Mouse (Mus musculus) heart, postnatal 0 days (tissue): ENCODE results near the gene Tmem82. TPM values are rescaled to one million over a fixed set of nuclear protein-coding genes. Genes with fewer than 3 reads are reported as not detected.
A peak's percentile ranks its signal among the peaks of the same experiment; 100 is the strongest.

Experiments
- ATAC-seq: fragments of 200-750 bp; cut with Nextera tagmentation; 2 replicates; pipeline ENCODE4 v1.8.0; 2017; ENCODE audit warnings: low read depth, moderate number of reproducible peaks, moderate library complexity; ENCODE audit not compliant: insufficient read depth
- DNase-seq: peaks from one replicate; pipeline ENCODE4 v3.0.0-alpha.2; 2016; ENCODE audit warnings: low spot score
- H3K27ac ChIP-seq: fragments of 300-500 bp; sonication (generic); 2 replicates; pipeline ENCODE4 v1.5.1; 2014; ENCODE audit warnings: low read depth, mild to moderate bottlenecking
- H3K27me3 ChIP-seq: fragments of 300-500 bp; sonication (generic); 2 replicates; pipeline ENCODE4 v1.6.1; 2014; ENCODE audit warnings: low read length, mixed read lengths; ENCODE audit not compliant: control insufficient read depth, insufficient read depth
- H3K36me3 ChIP-seq: fragments of 300-500 bp; sonication (generic); replicated peaks from 2 replicates; pipeline ENCODE4 v1.6.1; 2014; ENCODE audit warnings: low read length, mixed read lengths; ENCODE audit not compliant: control insufficient read depth, insufficient read depth
- H3K4me1 ChIP-seq: fragments of 300-500 bp; sonication (generic); 2 replicates; pipeline ENCODE4 v1.6.1; 2014; ENCODE audit warnings: antibody characterized with exemption; ENCODE audit not compliant: control insufficient read depth, insufficient read depth
- H3K4me2 ChIP-seq: fragments of 300-500 bp; sonication (generic); 2 replicates; pipeline ENCODE4 v1.6.1; 2014; ENCODE audit warnings: low read depth, mild to moderate bottlenecking, low read length, moderate library complexity
- H3K4me3 ChIP-seq: fragments of 300-500 bp; sonication (generic); 2 replicates; pipeline ENCODE4 v1.5.1; 2014; ENCODE audit warnings: low read depth, low read length
- H3K9ac ChIP-seq: fragments of 300-500 bp; sonication (generic); replicated peaks from 2 replicates; pipeline ENCODE4 v1.6.1; 2014; ENCODE audit warnings: low read depth, low read length, mixed read lengths
- H3K9me3 ChIP-seq: fragments of 300-500 bp; sonication (generic); replicated peaks from 2 replicates; pipeline ENCODE4 v1.6.1; 2016; ENCODE audit warnings: low read length; ENCODE audit not compliant: control insufficient read depth
- CTCF ChIP-seq: IDR thresholded peaks from 2 replicates; pipeline ENCODE4 v1.5.1; 2016; ENCODE audit warnings: antibody characterized with exemption, control low read depth, low read depth
- EP300 ChIP-seq: IDR thresholded peaks from 2 replicates; pipeline ENCODE4 v1.6.1; 2016; ENCODE audit warnings: antibody characterized with exemption, low read depth
- WGBS: fragments of 180-500 bp; shearing (Covaris S2); extraction: QIAGEN DNeasy Blood & Tissue Kit; methylation state at CpG from one replicate; pipeline ENCODE4 v1.1.7; 2014; 5-methylcytosine and 5-hydroxymethylcytosine counted together
- polyA plus RNA-seq: library from polyadenylated mRNA; unstranded; fragments of >200 nt; fragmentation: Nextera tagmentation; extraction: Ambion mirVana; gene quantifications from 2 replicates; pipeline ENCODE4 v1.2.1, GENCODE M21; 2015
- total RNA-seq: library from RNA; depleted of rRNA; stranded (reverse); fragments of >200 nt; gene quantifications from 2 replicates; pipeline ENCODE4 v1.2.3, GENCODE M21; 2014; ENCODE audit warnings: low replicate concordance; rRNA removed

The Tmem82 gene
- total RNA-seq (0.89 and 6.1 TPM in 2 replicates), polyA plus RNA-seq (6.8 and 7.3 TPM in 2 replicates)

- TF ChIP-seq CTCF, result peak; percentile 79
- no peak for TF ChIP-seq EP300
- Histone ChIP-seq H3K4me1 (peaks cover 20% of the 10 kb centered on the region), H3K27ac (peak within 1 kb of the TSS; percentile 54), H3K9me3 (no peaks in the 10 kb centered on the region), H3K27me3 (no peaks in the 10 kb centered on the region), H3K36me3 (no peaks in the 10 kb centered on the region), H3K9ac (peak within 1 kb of the TSS; percentile 39; the same call in 1 of the 2 replicates), H3K4me3 (peak within 1 kb of the TSS; percentile 35), H3K4me2 (peak within 1 kb of the TSS; percentile 62)
- WGBS, result 22% methylated on average over 20 of the region's 20 CpGs
- ATAC-seq (peak; percentile 11), DNase-seq (peak; percentile 54)
These were observed at the start of gene Tmem82 for GRCm38 (mm10) chr4:141618565-141619243. TSS of gene Tmem82 (minus strand) at chr4:141618633.

- Histone ChIP-seq H3K4me3 (peak within 1 kb of the TSS; percentile 86), H3K36me3 (peaks cover 13% of the 10 kb centered on the region), H3K9ac (peak within 1 kb of the TSS; percentile 91), H3K4me2 (peak within 1 kb of the TSS; percentile 87), H3K4me1 (peaks cover 14% of the 10 kb centered on the region; the same call in 1 of the 2 replicates), H3K27ac (peak within 1 kb of the TSS; percentile 93), H3K9me3 (no peaks in the 10 kb centered on the region), H3K27me3 (no peaks in the 10 kb centered on the region)
- WGBS, result 43% methylated on average over 8 of the region's 8 CpGs
- DNase-seq (no peak), ATAC-seq (no peak)
- TF ChIP-seq CTCF (no peak), EP300 (no peak)
These were observed 46.4 kb upstream of the Tmem82 start, which contains the start of gene Plekhm2 for GRCm38 (mm10) chr4:141664799-141665198. TSS of gene Plekhm2 (minus strand) at chr4:141664899.

- Histone ChIP-seq H3K9ac (peak overlapping the region; percentile 91), H3K4me2 (peak overlapping the region; percentile 87), H3K9me3 (no peaks in the 10 kb centered on the region), H3K27me3 (no peaks in the 10 kb centered on the region), H3K4me3 (peak overlapping the region; percentile 86), H3K4me1 (peaks cover 14% of the 10 kb centered on the region; the same call in 1 of the 2 replicates), H3K27ac (peak overlapping the region; percentile 93), H3K36me3 (peaks cover 19% of the 10 kb centered on the region)
- TF ChIP-seq CTCF (no peak), EP300 (no peak)
- DNase-seq (peak; percentile 74), ATAC-seq (peak; percentile 86)
- under 1% methylated on average over 59 of the region's 60 CpGs for WGBS
These were observed 45.7 kb upstream of the Tmem82 start for GRCm38 (mm10) chr4:141664011-141664745.

GRCm38 (mm10) chr4:141663122-141663931 lies 44.9 kb upstream of the Tmem82 start:
- H3K27ac ChIP-seq, result peak overlapping the region; percentile 93
- peak overlapping the region; percentile 91 for H3K9ac ChIP-seq
- WGBS, result 3% methylated on average over 40 of the region's 47 CpGs
- no peaks in the 10 kb centered on the region for H3K9me3 ChIP-seq
- peaks cover 25% of the 10 kb centered on the region for H3K36me3 ChIP-seq
- no peak for TF ChIP-seq EP300
- peak overlapping the region; percentile 86 for H3K4me3 ChIP-seq
- H3K4me1 ChIP-seq, result peaks cover 14% of the 10 kb centered on the region; the same call in 1 of the 2 replicates
- ATAC-seq (peak; percentile 68; the same call in 1 of the 2 replicates), DNase-seq (no peak)
- H3K27me3 ChIP-seq, result no peaks in the 10 kb centered on the region
- H3K4me2 ChIP-seq, result peak overlapping the region; percentile 87

GRCm38 (mm10) chr4:141660884-141661283 lies 42.5 kb upstream of the Tmem82 start:
- ATAC-seq, result no peak
- Histone ChIP-seq H3K4me3 (no peak overlapping the region), H3K9me3 (no peaks in the 10 kb centered on the region), H3K4me2 (no peak overlapping the region), H3K9ac (no peak overlapping the region), H3K4me1 (peaks cover 24% of the 10 kb centered on the region; the same call in 1 of the 2 replicates), H3K27me3 (no peaks in the 10 kb centered on the region), H3K36me3 (peaks cover 30% of the 10 kb centered on the region), H3K27ac (no peak overlapping the region)
- no peak for DNase-seq
- no peak for TF ChIP-seq CTCF
- 91% methylated on average over 11 of the region's 11 CpGs for WGBS
